Mouse (Mus musculus) liver, embryonic 14.5 days (tissue): Measurements from ENCODE around the gene Mrpl21. TPM values are rescaled to one million over a fixed set of nuclear protein-coding genes. Genes with fewer than 3 reads are reported as not detected.

Experiments used
- ATAC-seq: fragments of 200-750 bp; cut with Nextera tagmentation; 2 replicates; pipeline ENCODE4 v1.8.0; 2017; ENCODE audit warnings: moderate number of reproducible peaks, mild to moderate bottlenecking, moderate library complexity; ENCODE audit not compliant: insufficient read depth
- DNase-seq, 3 experiments: peaks; one replicate each; pipeline ENCODE4 v3.0.0-alpha.2; 2012 to 2013; ENCODE audit warnings: low read depth in 3 of 3, low spot score in 3 of 3
- H3K27ac ChIP-seq: fragments of 300-500 bp; sonication (generic); 2 replicates; pipeline ENCODE4 v1.5.1; 2014; ENCODE audit warnings: moderate library complexity, mild to moderate bottlenecking, control low read depth, inconsistent platforms
- H3K27me3 ChIP-seq: fragments of 300-500 bp; sonication (generic); 2 replicates; pipeline ENCODE4 v1.6.1; 2014; ENCODE audit warnings: mild to moderate bottlenecking, low read length, moderate library complexity; ENCODE audit not compliant: control insufficient read depth, insufficient read depth
- H3K36me3 ChIP-seq: fragments of 300-500 bp; sonication (generic); replicated peaks from 2 replicates; pipeline ENCODE4 v1.6.1; 2014; ENCODE audit warnings: low read depth; ENCODE audit not compliant: control insufficient read depth, insufficient read depth
- H3K4me1 ChIP-seq, 2 experiments: fragments of 200-500 bp in 1 of 2; fragments of 300-500 bp in 1 of 2; sonication (generic) in 1 of 2; replicated peaks; 2 replicates each; pipeline ENCODE4 v1.6.1; 2012 to 2014; ENCODE audit warnings: antibody characterized with exemption in 1 of 2, inconsistent platforms in 1 of 2, low read length in 1 of 2; ENCODE audit not compliant: control insufficient read depth in 2 of 2, insufficient read depth in 2 of 2
- H3K4me2 ChIP-seq: fragments of 300-500 bp; sonication (generic); 2 replicates; pipeline ENCODE4 v1.6.1; 2014; ENCODE audit warnings: low read depth, mild to moderate bottlenecking, control low read depth, moderate library complexity
- H3K4me3 ChIP-seq, 2 experiments: fragments of 200-500 bp in 1 of 2; fragments of 300-500 bp in 1 of 2; sonication (generic) in 1 of 2; 2 replicates each; pipeline ENCODE4 v1.5.1; 2012 to 2014; ENCODE audit warnings: low read depth in 2 of 2, low read length in 2 of 2, mild to moderate bottlenecking in 2 of 2, control low read depth in 1 of 2, inconsistent platforms in 1 of 2, moderate library complexity in 1 of 2; ENCODE audit not compliant: insufficient read depth in 1 of 2
- H3K9ac ChIP-seq: fragments of 300-500 bp; sonication (generic); replicated peaks from 2 replicates; pipeline ENCODE4 v1.6.1; 2014; ENCODE audit warnings: mild to moderate bottlenecking, control low read depth, moderate library complexity
- H3K9me3 ChIP-seq: fragments of 300-500 bp; sonication (generic); 2 replicates; pipeline ENCODE4 v1.6.1; 2016; ENCODE audit warnings: low read length, mixed read lengths; ENCODE audit not compliant: control insufficient read depth
- CTCF ChIP-seq: IDR thresholded peaks from 2 replicates; pipeline ENCODE4 v1.5.1; 2016; ENCODE audit warnings: antibody characterized with exemption, low read depth, control low read depth
- EP300 ChIP-seq: IDR thresholded peaks from 2 replicates; pipeline ENCODE4 v1.6.1; 2016; ENCODE audit warnings: antibody characterized with exemption, low read depth
- WGBS: fragments of 180-500 bp; shearing (Covaris S2); extraction: QIAGEN DNeasy Blood & Tissue Kit; methylation state at CpG from one replicate; pipeline ENCODE4 v1.1.7; 2014; ENCODE audit not compliant: insufficient replicate concordance; 5-methylcytosine and 5-hydroxymethylcytosine counted together
- polyA plus RNA-seq, 2 experiments: library from polyadenylated mRNA; depleted of rRNA in 1 of 2; stranded (reverse) in 1 of 2; unstranded in 1 of 2; fragments of >200 nt; fragmentation: Nextera tagmentation in 1 of 2; extraction: Ambion mirVana in 1 of 2; gene quantifications; 2 replicates each; pipeline versions ENCODE4 v1.2.1 to v1.2.3; 2012 to 2014

The Mrpl21 gene
- polyA plus RNA-seq, 2 experiments, result 36.2 to 67.9 TPM

- Histone ChIP-seq H3K36me3 (no peaks in the 10 kb centered on the region), H3K4me3 (peak overlapping the region; percentile 68 to 70), H3K4me1 (peaks cover 18 to 50% of the 10 kb centered on the region in 2 experiments), H3K9me3 (no peaks in the 10 kb centered on the region), H3K9ac (peak overlapping the region; percentile 3), H3K27ac (peak overlapping the region; percentile 70), H3K4me2 (peak overlapping the region; percentile 94), H3K27me3 (no peaks in the 10 kb centered on the region)
- TF ChIP-seq EP300 (peak; percentile 24; the same call in 1 of the 2 replicates), CTCF (peak; percentile 1; the same call in 1 of the 2 replicates)
- DNase-seq (peak; percentile 83 to 88 (median 85)), ATAC-seq (peak; percentile 57)
- WGBS, result under 1% methylated on average over 59 of the region's 59 CpGs
These were observed 42.4 kb downstream of the Mrpl21 start for GRCm38 (mm10) chr19:3324931-3325711.

- DNase-seq, result no peak
These were observed 43.2 kb downstream of the Mrpl21 start for GRCm38 (mm10) chr19:3325771-3326478.

GRCm38 (mm10) chr19:3326479-3327047 is 43.9 kb downstream of the Mrpl21 start:
- Histone ChIP-seq H3K9ac (no peak overlapping the region), H3K4me3 (no peak overlapping the region), H3K4me2 (no peak overlapping the region), H3K27ac (no peak overlapping the region), H3K36me3 (no peaks in the 10 kb centered on the region), H3K9me3 (no peaks in the 10 kb centered on the region), H3K27me3 (no peaks in the 10 kb centered on the region), H3K4me1 (peaks cover 18 to 46% of the 10 kb centered on the region in 2 experiments)
- ATAC-seq (no peak), DNase-seq (no peak)
- no peak for TF ChIP-seq CTCF
- TF ChIP-seq EP300, result no peak
- 80% methylated on average over 12 of the region's 12 CpGs for WGBS

More at GRCm38 (mm10) chr19:3325771-3326478, 43.2 kb downstream of the Mrpl21 start:
- no peaks in the 10 kb centered on the region for H3K36me3 ChIP-seq
- no peak for ATAC-seq
- peak overlapping the region; percentile 33 for H3K9ac ChIP-seq
- H3K27me3 ChIP-seq, result no peaks in the 10 kb centered on the region
- no peaks in the 10 kb centered on the region for H3K9me3 ChIP-seq
- peaks cover 18 to 49% of the 10 kb centered on the region in 2 experiments for H3K4me1 ChIP-seq
- WGBS, result 45% methylated on average over 15 of the region's 15 CpGs
- no peak for TF ChIP-seq EP300
- no peak for TF ChIP-seq CTCF
- H3K27ac ChIP-seq, result peak overlapping the region; percentile 19
- peak overlapping the region; percentile 31 to 68 for H3K4me3 ChIP-seq
- H3K4me2 ChIP-seq, result peak overlapping the region; percentile 94

GRCm38 (mm10) chr19:3333247-3333646 is 50.5 kb downstream of the Mrpl21 start:
- 59% methylated on average over 6 of the region's 6 CpGs for WGBS
- Histone ChIP-seq H3K36me3 (no peaks in the 10 kb centered on the region), H3K4me3 (no peak overlapping the region), H3K9ac (no peak overlapping the region), H3K4me2 (no peak overlapping the region), H3K27ac (no peak overlapping the region), H3K27me3 (no peaks in the 10 kb centered on the region), H3K4me1 (peaks cover 23 to 41% of the 10 kb centered on the region in 2 experiments), H3K9me3 (no peaks in the 10 kb centered on the region)
- DNase-seq (no peak), ATAC-seq (no peak)
- TF ChIP-seq EP300 (no peak), CTCF (no peak)
